Mouse (Mus musculus) ES-E14 (cell line): ENCODE measurements at regions not wholly inside any gene's neighbourhood (a gene's known extent, or its start where the extent isn't known, plus 50 kb on each side); places are given as distances from the start of the nearest gene placed in this dataset.

Source experiments
- DNase-seq: peaks from one replicate; pipeline ENCODE4 v3.0.0-alpha.2; 2013; ENCODE audit warnings: low read depth, low spot score
- H3K27ac ChIP-seq: 2 replicates; pipeline ENCODE4 v1.5.1; 2012; ENCODE audit warnings: low read depth, mild to moderate bottlenecking, low read length, moderate library complexity, mixed read lengths; ENCODE audit not compliant: poor library complexity, insufficient read depth, severe bottlenecking
- H3K36me3 ChIP-seq: 2 replicates; pipeline ENCODE4 v1.6.1; 2012; ENCODE audit warnings: mild to moderate bottlenecking, low read length, moderate library complexity, mixed read lengths; ENCODE audit not compliant: control insufficient read depth, poor library complexity, insufficient read depth, severe bottlenecking
- H3K4me1 ChIP-seq, 2 experiments: fragments of 150-350 bp in 1 of 2; sonication (generic) in 1 of 2; 2 replicates each; pipeline ENCODE4 v1.6.1; 2012; ENCODE audit warnings: low read length in 2 of 2, mild to moderate bottlenecking in 1 of 2, mixed read lengths in 1 of 2; ENCODE audit not compliant: control insufficient read depth in 2 of 2, insufficient read depth in 2 of 2, poor library complexity in 1 of 2
- H3K4me3 ChIP-seq, 2 experiments: fragments of 150-350 bp in 1 of 2; sonication (generic) in 1 of 2; 2 replicates each; pipeline ENCODE4 v1.5.1; 2012; ENCODE audit warnings: low read length in 2 of 2, low read depth in 1 of 2, mild to moderate bottlenecking in 1 of 2, mixed read lengths in 1 of 2; ENCODE audit not compliant: insufficient read depth in 1 of 2, poor library complexity in 1 of 2, severe bottlenecking in 1 of 2
- H3K9ac ChIP-seq: 2 replicates; pipeline ENCODE4 v1.6.1; 2012; ENCODE audit warnings: low read depth, mild to moderate bottlenecking, low read length, mixed read lengths; ENCODE audit not compliant: poor library complexity, insufficient read depth, severe bottlenecking
- H3K9me3 ChIP-seq: fragments of 150-350 bp; sonication (generic); 2 replicates; pipeline ENCODE4 v1.6.1; 2012; ENCODE audit warnings: low read depth, mild to moderate bottlenecking, low read length; ENCODE audit not compliant: control insufficient read depth, insufficient read depth
- CHD2 ChIP-seq: IDR thresholded peaks from 2 replicates; pipeline ENCODE4 v1.6.1; 2014; ENCODE audit warnings: mild to moderate bottlenecking, low read depth, low read length, inconsistent platforms
- HCFC1 ChIP-seq: IDR thresholded peaks from 2 replicates; pipeline ENCODE4 v1.6.1; 2012; ENCODE audit warnings: low read length, inconsistent platforms, borderline replicate concordance; ENCODE audit not compliant: insufficient read depth
- MAFK ChIP-seq: IDR thresholded peaks from 2 replicates; pipeline ENCODE4 v1.6.1; 2014; ENCODE audit warnings: mild to moderate bottlenecking, low read depth, low read length, inconsistent platforms; ENCODE audit not compliant: insufficient read depth
- ZC3H11A ChIP-seq: IDR thresholded peaks from 2 replicates; pipeline ENCODE4 v1.6.1; 2012; ENCODE audit warnings: low read depth, mild to moderate bottlenecking, inconsistent platforms, low read length, borderline replicate concordance
- ZNF384 ChIP-seq: IDR thresholded peaks from 2 replicates; pipeline ENCODE4 v1.6.1; 2012; ENCODE audit warnings: low read depth, low read length, inconsistent platforms
- in situ Hi-C, 2 experiments: fragments of 600-800 bp; cut with MboI; formaldehyde crosslinking; loops; one replicate each; pipeline ENCODE4 v1.15.1; 2025; ENCODE audit warnings: low sequenced_read_pairs in 2 of 2, inconsistent platforms in 1 of 2; ENCODE audit not compliant: unreplicated experiment in 2 of 2

DNA sequence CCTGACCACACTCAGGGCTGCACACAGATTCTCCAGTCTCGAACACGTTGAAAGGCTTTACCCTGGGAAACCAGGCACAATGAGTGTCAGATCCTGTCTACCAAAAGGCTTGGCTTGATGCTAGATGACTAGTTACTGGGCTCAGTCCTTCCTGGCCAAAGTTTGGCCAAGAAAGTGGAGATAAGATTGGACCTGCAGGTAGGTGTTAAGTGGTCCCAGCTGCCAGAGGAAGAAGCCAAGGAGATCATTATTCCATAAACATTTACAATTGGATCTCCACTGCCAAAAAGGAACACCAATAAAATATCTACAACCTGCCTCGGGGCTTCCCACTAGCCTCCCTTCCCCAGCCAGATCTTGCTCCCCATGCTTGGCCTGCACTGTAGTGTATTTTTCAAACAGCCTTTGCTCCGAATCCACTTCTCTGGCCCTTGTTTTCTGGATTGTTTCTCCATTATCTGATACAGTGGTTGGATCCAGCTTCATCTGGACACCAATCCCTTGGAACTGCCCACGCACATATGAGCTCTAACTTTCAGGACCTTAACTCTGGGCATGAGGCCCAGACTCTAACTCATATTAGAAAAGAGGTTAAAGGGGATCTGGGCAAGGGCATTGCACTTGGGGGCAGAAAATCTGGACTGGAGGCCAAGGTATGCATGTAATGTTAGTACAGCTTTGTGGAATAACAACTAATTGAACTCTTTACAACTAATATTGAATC is 345.3 kb upstream of the Intu start:
- TF ChIP-seq ZC3H11A: no peak
- no peak for TF ChIP-seq HCFC1
- Histone ChIP-seq H3K27ac (no peak overlapping the region), H3K4me3 (no peak overlapping the region), H3K9ac (no peak overlapping the region), H3K36me3 (no peaks in the 10 kb centered on the region), H3K4me1 (no peaks in the 10 kb centered on the region), H3K9me3 (no peaks in the 10 kb centered on the region)
- no peak for DNase-seq
- in situ Hi-C loops: no loop called here

DNA sequence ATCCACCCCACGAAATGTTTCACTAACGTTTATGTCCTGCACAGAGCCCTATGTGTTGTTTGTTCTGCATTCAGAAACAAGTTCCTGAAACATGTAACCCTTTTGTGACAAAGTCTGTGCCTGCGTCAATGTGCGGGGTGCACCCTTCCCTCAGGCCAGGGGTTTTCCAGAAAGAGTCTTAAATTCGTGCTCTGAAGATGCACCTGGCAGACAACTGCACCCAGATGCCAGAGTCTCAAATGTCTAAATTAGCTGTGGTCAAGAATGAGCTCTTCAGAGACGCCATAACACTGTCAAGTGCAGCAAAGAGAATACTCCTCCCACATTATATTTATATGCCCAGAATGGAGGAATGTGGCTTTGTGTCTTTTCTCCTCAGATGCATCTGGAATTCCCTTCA is 341.6 kb upstream of the Intu start:
- Histone ChIP-seq H3K9me3 (no peaks in the 10 kb centered on the region), H3K27ac (no peak overlapping the region), H3K36me3 (no peaks in the 10 kb centered on the region), H3K9ac (no peak overlapping the region), H3K4me1 (no peaks in the 10 kb centered on the region), H3K4me3 (no peak overlapping the region)
- no peak for DNase-seq
- in situ Hi-C loops: no loop called here
- no peak for TF ChIP-seq CHD2
- no peak for TF ChIP-seq HCFC1
- TF ChIP-seq ZC3H11A: no peak
- no peak for TF ChIP-seq MAFK
- TF ChIP-seq ZNF384: no peak

DNA sequence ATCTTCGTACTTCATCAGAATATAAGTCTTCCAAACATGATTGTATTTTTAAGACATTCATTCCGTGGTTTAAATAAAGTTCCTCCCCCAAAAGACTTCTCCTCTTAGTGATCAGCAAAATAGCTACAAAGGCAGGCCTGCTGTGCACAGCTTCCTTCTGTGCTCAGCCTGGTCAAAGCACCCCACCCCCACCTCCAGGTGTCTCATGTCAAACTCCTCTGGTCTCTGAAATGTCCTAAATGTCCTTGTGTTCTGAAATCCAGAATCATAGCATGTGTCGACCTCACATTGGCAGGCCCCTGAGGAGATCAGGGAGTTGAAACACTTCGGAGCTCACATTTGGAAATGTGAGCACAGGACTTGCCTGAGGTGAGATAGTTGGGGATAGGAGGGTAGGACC is 341.1 kb upstream of the Intu start:
- in situ Hi-C loops: no loop called here
- no peaks in the 10 kb centered on the region for H3K36me3 ChIP-seq
- no peak for DNase-seq
- no peak overlapping the region for H3K4me3 ChIP-seq
- no peak overlapping the region for H3K9ac ChIP-seq
- H3K4me1 ChIP-seq: no peaks in the 10 kb centered on the region
- H3K9me3 ChIP-seq: no peaks in the 10 kb centered on the region
- TF ChIP-seq ZC3H11A: no peak
- no peak for TF ChIP-seq HCFC1
- no peak for TF ChIP-seq CHD2
- no peak for TF ChIP-seq ZNF384
- no peak for TF ChIP-seq MAFK
- no peak overlapping the region for H3K27ac ChIP-seq

DNA sequence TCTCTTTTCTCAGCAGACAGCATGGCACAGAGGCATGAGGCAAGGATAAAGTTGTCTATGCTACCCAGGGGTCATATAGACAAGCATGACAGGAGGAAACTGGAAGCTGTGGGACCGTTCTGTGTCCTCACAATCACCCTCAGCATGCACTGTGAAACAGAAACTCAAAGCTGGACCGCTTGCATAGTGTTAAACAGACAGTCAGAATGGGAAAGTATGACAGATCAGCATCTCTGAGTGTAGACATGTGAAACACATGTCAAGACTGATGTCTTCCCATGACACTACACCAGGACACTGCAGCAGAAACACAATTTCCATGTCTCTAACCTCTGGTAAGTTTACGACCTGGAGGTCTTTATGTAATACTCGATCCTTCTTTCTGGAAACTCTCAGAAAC is 330.9 kb upstream of the Intu start:
- Histone ChIP-seq H3K9me3 (no peaks in the 10 kb centered on the region), H3K4me1 (no peaks in the 10 kb centered on the region), H3K9ac (no peak overlapping the region), H3K36me3 (no peaks in the 10 kb centered on the region), H3K4me3 (no peak overlapping the region), H3K27ac (no peak overlapping the region)
- TF ChIP-seq HCFC1 (no peak), ZC3H11A (no peak), CHD2 (no peak), ZNF384 (no peak), MAFK (no peak)
- no peak for DNase-seq
- in situ Hi-C loops: no loop called here

DNA sequence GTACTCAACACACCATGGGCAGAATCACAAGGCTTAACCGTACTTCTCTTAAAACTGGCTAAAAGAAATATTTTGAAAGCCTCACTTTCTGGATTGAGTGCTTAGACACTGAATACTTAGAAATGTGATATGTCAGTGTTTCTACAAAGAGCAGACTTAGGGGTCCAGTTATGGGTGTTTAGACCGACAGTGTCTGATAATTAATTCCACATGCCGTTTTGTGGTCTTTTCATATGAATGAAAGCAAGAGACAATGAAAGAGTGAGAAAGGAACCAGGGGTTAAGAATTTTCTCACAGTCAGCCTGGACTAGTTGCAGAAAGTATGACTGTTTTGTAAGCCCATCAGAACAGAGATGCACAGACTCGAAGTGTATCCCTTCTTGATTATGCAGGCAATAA is 324.8 kb upstream of the Intu start:
- in situ Hi-C loops: no loop called here
- no peaks in the 10 kb centered on the region for H3K9me3 ChIP-seq
- H3K27ac ChIP-seq: no peak overlapping the region
- DNase-seq: no peak
- no peak overlapping the region for H3K4me3 ChIP-seq
- TF ChIP-seq ZNF384 (no peak), MAFK (no peak), ZC3H11A (no peak), CHD2 (no peak), HCFC1 (no peak)
- H3K36me3 ChIP-seq: no peaks in the 10 kb centered on the region
- H3K9ac ChIP-seq: no peak overlapping the region
- no peaks in the 10 kb centered on the region for H3K4me1 ChIP-seq
